Mouse (Mus musculus): ENCODE measurements around the gene Csnk2a1. TPM values are rescaled to one million over a fixed set of nuclear protein-coding genes. Genes with fewer than 3 reads are reported as not detected.
"Not testable (repeated sequence)": the region's sequence is repeated elsewhere in the genome, so short reads cannot be mapped to it uniquely, and the experiment has no call there.

Csnk2a1 gene
- polyA plus RNA-seq, 1 experiment from 2014 or later: 74.7 TPM

- Histone ChIP-seq H3K4me1 (replicated peaks; ENCODE audit: control insufficient read depth, insufficient read depth, low read length) (no peaks in the 10 kb centered on the region), H3K36me3 (ENCODE audit: control insufficient read depth, insufficient read depth) (no peaks in the 10 kb centered on the region), H3K4me3 (ENCODE audit: low read depth, low read length) (no peak overlapping the region), H3K9ac (ENCODE audit: low read depth, low read length) (no peak overlapping the region), H3K9me3 (ENCODE audit: control insufficient read depth) (no peaks in the 10 kb centered on the region), H3K4me2 (replicated peaks; ENCODE audit: low read depth) (no peak overlapping the region), H3K27me3 (replicated peaks; ENCODE audit: control insufficient read depth, insufficient read depth, low read length) (no peaks in the 10 kb centered on the region), H3K27ac (ENCODE audit: low read depth, low read length) (no peak overlapping the region)
- ATAC-seq: no peak
- no peak for TF ChIP-seq CTCF (IDR thresholded peaks at IDR 0.05; ENCODE audit: low read depth)
- WGBS: 94% methylated on average over 2 of the region's 2 CpGs
Observed at GRCm38 (mm10) chr2:152194586-152194985, 32.1 kb upstream of the Csnk2a1 start.

GRCm38 (mm10) chr2:152196896-152197295 is 29.7 kb upstream of the Csnk2a1 start:
- no peak for TF ChIP-seq CTCF (IDR thresholded peaks at IDR 0.05; ENCODE audit: low read depth)
- Histone ChIP-seq H3K9ac (ENCODE audit: low read depth, low read length) (no peak overlapping the region), H3K27ac (ENCODE audit: low read depth, low read length) (no peak overlapping the region), H3K27me3 (replicated peaks; ENCODE audit: control insufficient read depth, insufficient read depth, low read length) (no peaks in the 10 kb centered on the region), H3K4me1 (replicated peaks; ENCODE audit: control insufficient read depth, insufficient read depth, low read length) (no peaks in the 10 kb centered on the region), H3K4me3 (ENCODE audit: low read depth, low read length) (no peak overlapping the region), H3K4me2 (replicated peaks; ENCODE audit: low read depth) (no peak overlapping the region), H3K36me3 (ENCODE audit: control insufficient read depth, insufficient read depth) (no peaks in the 10 kb centered on the region), H3K9me3 (ENCODE audit: control insufficient read depth) (no peaks in the 10 kb centered on the region)
- WGBS: 34% methylated on average over 3 of the region's 3 CpGs
- no peak for ATAC-seq

- H3K9ac ChIP-seq (ENCODE audit: low read depth, low read length): no peak overlapping the region
- H3K9me3 ChIP-seq (ENCODE audit: control insufficient read depth): no peaks in the 10 kb centered on the region
- 0 out of 2 replicates have a peak, but pooled peaks have one; percentile 45 for ATAC-seq
- H3K36me3 ChIP-seq (ENCODE audit: control insufficient read depth, insufficient read depth): no peaks in the 10 kb centered on the region
- H3K4me1 ChIP-seq (replicated peaks; ENCODE audit: control insufficient read depth, insufficient read depth, low read length): no peaks in the 10 kb centered on the region
- no peak overlapping the region for H3K4me3 ChIP-seq (ENCODE audit: low read depth, low read length)
- peak; percentile 94 for TF ChIP-seq CTCF (IDR thresholded peaks at IDR 0.05; ENCODE audit: low read depth)
- WGBS: 43% methylated on average over 10 of the region's 10 CpGs
- H3K27me3 ChIP-seq (replicated peaks; ENCODE audit: control insufficient read depth, insufficient read depth, low read length): no peaks in the 10 kb centered on the region
- no peak overlapping the region for H3K27ac ChIP-seq (ENCODE audit: low read depth, low read length)
- no peak overlapping the region for H3K4me2 ChIP-seq (replicated peaks; ENCODE audit: low read depth)
Observed at GRCm38 (mm10) chr2:152197301-152197712, 29.3 kb upstream of the Csnk2a1 start.

- H3K4me1 ChIP-seq (replicated peaks; ENCODE audit: control insufficient read depth, insufficient read depth, low read length); H3K9me3 ChIP-seq (ENCODE audit: control insufficient read depth); ATAC-seq; H3K27me3 ChIP-seq (replicated peaks; ENCODE audit: control insufficient read depth, insufficient read depth, low read length); H3K4me3 ChIP-seq (ENCODE audit: low read depth, low read length); H3K9ac ChIP-seq (ENCODE audit: low read depth, low read length); H3K36me3 ChIP-seq (ENCODE audit: control insufficient read depth, insufficient read depth); H3K4me2 ChIP-seq (replicated peaks; ENCODE audit: low read depth); H3K27ac ChIP-seq (ENCODE audit: low read depth, low read length): not testable (repeated sequence)
- WGBS: 84% methylated on average over 7 of the region's 9 CpGs
Observed at GRCm38 (mm10) chr2:152206139-152206538, 20.5 kb upstream of the Csnk2a1 start.

- H3K9me3 ChIP-seq (ENCODE audit: control insufficient read depth): no peaks in the 10 kb centered on the region
- no peak overlapping the region for H3K27ac ChIP-seq (ENCODE audit: low read depth, low read length)
- H3K27me3 ChIP-seq (replicated peaks; ENCODE audit: control insufficient read depth, insufficient read depth, low read length): no peaks in the 10 kb centered on the region
- H3K4me2 ChIP-seq (replicated peaks; ENCODE audit: low read depth): no peak overlapping the region
- no peak overlapping the region for H3K4me3 ChIP-seq (ENCODE audit: low read depth, low read length)
- WGBS: 65% methylated on average over 3 of the region's 3 CpGs
- no peaks in the 10 kb centered on the region for H3K36me3 ChIP-seq (ENCODE audit: control insufficient read depth, insufficient read depth)
- H3K4me1 ChIP-seq (replicated peaks; ENCODE audit: control insufficient read depth, insufficient read depth, low read length): no peaks in the 10 kb centered on the region
- TF ChIP-seq CTCF (IDR thresholded peaks at IDR 0.05; ENCODE audit: low read depth): no peak
- no peak overlapping the region for H3K9ac ChIP-seq (ENCODE audit: low read depth, low read length)
- ATAC-seq: no peak
Observed at GRCm38 (mm10) chr2:152211871-152212270, 14.8 kb upstream of the Csnk2a1 start.

GRCm38 (mm10) chr2:152216975-152217374 is 9.7 kb upstream of the Csnk2a1 start:
- Histone ChIP-seq H3K4me2 (replicated peaks; ENCODE audit: low read depth) (no peak overlapping the region), H3K9me3 (ENCODE audit: control insufficient read depth) (no peaks in the 10 kb centered on the region), H3K9ac (ENCODE audit: low read depth, low read length) (no peak overlapping the region), H3K4me3 (ENCODE audit: low read depth, low read length) (no peak overlapping the region), H3K36me3 (ENCODE audit: control insufficient read depth, insufficient read depth) (no peaks in the 10 kb centered on the region), H3K4me1 (replicated peaks; ENCODE audit: control insufficient read depth, insufficient read depth, low read length) (no peaks in the 10 kb centered on the region), H3K27ac (ENCODE audit: low read depth, low read length) (no peak overlapping the region), H3K27me3 (replicated peaks; ENCODE audit: control insufficient read depth, insufficient read depth, low read length) (no peaks in the 10 kb centered on the region)
- TF ChIP-seq CTCF (IDR thresholded peaks at IDR 0.05; ENCODE audit: low read depth): no peak
- WGBS: 77% methylated on average over 1 of the region's 1 CpGs
- ATAC-seq: no peak

Measured in intestine, postnatal 0 days (tissue).